Mouse (Mus musculus): Measurements from ENCODE around the gene Pecam1. TPM values are rescaled to one million over a fixed set of nuclear protein-coding genes. Genes with fewer than 3 reads are reported as not detected.
"Not testable (repeated sequence)": the region's sequence is repeated elsewhere in the genome, so short reads cannot be mapped to it uniquely, and the experiment has no call there.

The Pecam1 gene
- total RNA-seq, 1 experiment from 2014 or later, result 51.4 TPM

- ATAC-seq (replicated peaks; ENCODE audit: insufficient number of reproducible peaks, low FRiP score, low TSS enrichment, poor library complexity, severe bottlenecking), result peak; percentile 66
Observed at GRCm38 (mm10) chr11:106660453-106661081, 89.9 kb downstream of the Pecam1 start.

GRCm38 (mm10) chr11:106659598-106660295 lies 90.7 kb downstream of the Pecam1 start:
- no peak for ATAC-seq (replicated peaks; ENCODE audit: insufficient number of reproducible peaks, low FRiP score, low TSS enrichment, poor library complexity, severe bottlenecking)

- no peak for ATAC-seq (replicated peaks; ENCODE audit: insufficient number of reproducible peaks, low FRiP score, low TSS enrichment, poor library complexity, severe bottlenecking)
Observed at GRCm38 (mm10) chr11:106658051-106658880, 92.2 kb downstream of the Pecam1 start.

GRCm38 (mm10) chr11:106656896-106657498 lies 93.4 kb downstream of the Pecam1 start:
- ATAC-seq (replicated peaks; ENCODE audit: insufficient number of reproducible peaks, low FRiP score, low TSS enrichment, poor library complexity, severe bottlenecking), result not testable (repeated sequence)

- peak; percentile 89 for ATAC-seq (replicated peaks; ENCODE audit: insufficient number of reproducible peaks, low FRiP score, low TSS enrichment, poor library complexity, severe bottlenecking)
Observed at GRCm38 (mm10) chr11:106648347-106648746, 102.1 kb downstream of the Pecam1 start.

GRCm38 (mm10) chr11:106642966-106643637 lies 107.3 kb downstream of the Pecam1 start:
- no peak for ATAC-seq (replicated peaks; ENCODE audit: insufficient number of reproducible peaks, low FRiP score, low TSS enrichment, poor library complexity, severe bottlenecking)

GRCm38 (mm10) chr11:106641580-106641979 lies 108.8 kb downstream of the Pecam1 start:
- ATAC-seq (replicated peaks; ENCODE audit: insufficient number of reproducible peaks, low FRiP score, low TSS enrichment, poor library complexity, severe bottlenecking), result no peak

GRCm38 (mm10) chr11:106640059-106640458 lies 110.4 kb downstream of the Pecam1 start:
- no peak for ATAC-seq (replicated peaks; ENCODE audit: insufficient number of reproducible peaks, low FRiP score, low TSS enrichment, poor library complexity, severe bottlenecking)

GRCm38 (mm10) chr11:106639356-106639692 lies 111.1 kb downstream of the Pecam1 start:
- ATAC-seq (replicated peaks; ENCODE audit: insufficient number of reproducible peaks, low FRiP score, low TSS enrichment, poor library complexity, severe bottlenecking), result no peak

GRCm38 (mm10) chr11:106638551-106639355 lies 111.7 kb downstream of the Pecam1 start:
- no peak for ATAC-seq (replicated peaks; ENCODE audit: insufficient number of reproducible peaks, low FRiP score, low TSS enrichment, poor library complexity, severe bottlenecking)

- ATAC-seq (replicated peaks; ENCODE audit: insufficient number of reproducible peaks, low FRiP score, low TSS enrichment, poor library complexity, severe bottlenecking), result no peak
Observed at GRCm38 (mm10) chr11:106637754-106638153, 112.7 kb downstream of the Pecam1 start.

- ATAC-seq (replicated peaks; ENCODE audit: insufficient number of reproducible peaks, low FRiP score, low TSS enrichment, poor library complexity, severe bottlenecking), result no peak
Observed at GRCm38 (mm10) chr11:106635946-106636345, 114.5 kb downstream of the Pecam1 start.

- ATAC-seq (replicated peaks; ENCODE audit: insufficient number of reproducible peaks, low FRiP score, low TSS enrichment, poor library complexity, severe bottlenecking), result not testable (repeated sequence)
Observed at GRCm38 (mm10) chr11:106634175-106634574, 116.3 kb downstream of the Pecam1 start.

- ATAC-seq (replicated peaks; ENCODE audit: insufficient number of reproducible peaks, low FRiP score, low TSS enrichment, poor library complexity, severe bottlenecking), result no peak
Observed at GRCm38 (mm10) chr11:106633456-106633855, 117.0 kb downstream of the Pecam1 start.

GRCm38 (mm10) chr11:106627692-106628091 lies 122.7 kb downstream of the Pecam1 start:
- ATAC-seq (replicated peaks; ENCODE audit: insufficient number of reproducible peaks, low FRiP score, low TSS enrichment, poor library complexity, severe bottlenecking), result peak; percentile 93

GRCm38 (mm10) chr11:106625577-106625976 lies 124.9 kb downstream of the Pecam1 start:
- no peak for ATAC-seq (replicated peaks; ENCODE audit: insufficient number of reproducible peaks, low FRiP score, low TSS enrichment, poor library complexity, severe bottlenecking)

- peak; percentile 83 for ATAC-seq (replicated peaks; ENCODE audit: insufficient number of reproducible peaks, low FRiP score, low TSS enrichment, poor library complexity, severe bottlenecking)
Observed at GRCm38 (mm10) chr11:106623629-106624028, 126.8 kb downstream of the Pecam1 start.

- ATAC-seq (replicated peaks; ENCODE audit: insufficient number of reproducible peaks, low FRiP score, low TSS enrichment, poor library complexity, severe bottlenecking), result no peak
Observed at GRCm38 (mm10) chr11:106622056-106622455, 128.4 kb downstream of the Pecam1 start.

Data from monocyte, adult 5-6 weeks (primary cell).